Mouse (Mus musculus) monocyte, adult 5-6 weeks (primary cell): ENCODE results near the gene Esyt1. TPM values are rescaled to one million over a fixed set of nuclear protein-coding genes. Genes with fewer than 3 reads are reported as not detected.

Experiments used
- ATAC-seq: fragments of 153-309, 156-312 bp; replicated peaks from 2 replicates; pipeline ENCODE4 v1.8.0; 2017; ENCODE audit warnings: mild to moderate bottlenecking; ENCODE audit not compliant: low TSS enrichment, insufficient number of reproducible peaks, severe bottlenecking, poor library complexity, low FRiP score
- total RNA-seq: library from RNA; stranded (forward); fragments of 200-1000, 200-491, 200-594 nt; gene quantifications from 3 replicates; pipeline ENCODE4 v1.2.3, GENCODE M21; 2017

The Esyt1 gene
- total RNA-seq, 1 experiment from 2014 or later = 135 TPM

- no peak for ATAC-seq
Measured at GRCm38 (mm10) chr10:128544674-128545569, 19.3 kb upstream of the Esyt1 start.

DNA sequence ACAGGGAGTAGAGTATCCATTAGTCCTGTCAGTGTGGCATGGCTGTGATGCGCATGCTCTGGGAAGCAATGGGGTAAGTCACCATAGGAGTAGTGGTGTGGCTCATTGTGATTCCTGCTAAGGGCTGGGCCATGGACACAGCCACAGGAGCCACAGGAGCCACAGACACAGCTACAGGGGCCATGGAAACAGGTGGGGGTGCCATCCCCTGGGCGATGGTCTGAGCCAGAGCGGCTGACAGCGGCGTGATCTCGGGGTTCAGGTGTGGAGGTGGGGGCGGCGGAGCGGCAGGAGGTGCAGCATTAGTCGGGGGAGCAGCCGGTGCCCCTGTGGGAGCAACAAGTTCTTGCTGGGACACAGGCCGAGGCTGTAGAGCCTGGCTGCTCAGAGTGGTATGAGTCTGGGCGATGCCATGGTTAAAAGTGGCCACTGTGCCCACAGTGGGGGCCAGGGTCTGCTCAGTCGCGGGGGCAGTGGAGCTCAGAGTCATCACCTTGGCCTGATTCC lies 18.5 kb upstream of the Esyt1 start:
- no peak for ATAC-seq

DNA sequence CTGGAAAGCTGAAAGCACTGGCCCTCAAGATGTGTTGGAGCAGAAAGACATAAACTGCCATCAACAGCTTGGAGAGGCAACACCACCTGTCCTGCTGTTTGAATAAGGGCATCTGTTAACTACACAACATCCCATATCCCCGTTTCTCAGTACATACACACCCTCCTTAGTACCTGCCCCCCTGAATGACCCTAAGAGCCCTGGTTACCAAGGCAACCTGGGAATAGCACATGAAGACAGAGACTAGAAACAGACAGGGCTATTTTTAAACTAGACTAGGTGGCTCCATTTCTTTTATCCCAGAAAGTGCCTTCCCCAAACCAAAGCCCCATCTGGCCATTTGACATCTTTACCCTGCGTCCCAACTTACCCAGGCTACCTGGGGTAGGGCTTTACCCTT lies 17.4 kb upstream of the Esyt1 start:
- ATAC-seq = no peak

GRCm38 (mm10) chr10:128538340-128538870 lies 12.7 kb upstream of the Esyt1 start:
- no peak for ATAC-seq

- ATAC-seq = peak; percentile 96
Measured at GRCm38 (mm10) chr10:128536266-128536940, 10.7 kb upstream of the Esyt1 start.

- ATAC-seq = peak; percentile 52
Measured at GRCm38 (mm10) chr10:128535624-128536265, 10.1 kb upstream of the Esyt1 start.

GRCm38 (mm10) chr10:128535206-128535605 lies 9.5 kb upstream of the Esyt1 start:
- ATAC-seq = no peak

DNA sequence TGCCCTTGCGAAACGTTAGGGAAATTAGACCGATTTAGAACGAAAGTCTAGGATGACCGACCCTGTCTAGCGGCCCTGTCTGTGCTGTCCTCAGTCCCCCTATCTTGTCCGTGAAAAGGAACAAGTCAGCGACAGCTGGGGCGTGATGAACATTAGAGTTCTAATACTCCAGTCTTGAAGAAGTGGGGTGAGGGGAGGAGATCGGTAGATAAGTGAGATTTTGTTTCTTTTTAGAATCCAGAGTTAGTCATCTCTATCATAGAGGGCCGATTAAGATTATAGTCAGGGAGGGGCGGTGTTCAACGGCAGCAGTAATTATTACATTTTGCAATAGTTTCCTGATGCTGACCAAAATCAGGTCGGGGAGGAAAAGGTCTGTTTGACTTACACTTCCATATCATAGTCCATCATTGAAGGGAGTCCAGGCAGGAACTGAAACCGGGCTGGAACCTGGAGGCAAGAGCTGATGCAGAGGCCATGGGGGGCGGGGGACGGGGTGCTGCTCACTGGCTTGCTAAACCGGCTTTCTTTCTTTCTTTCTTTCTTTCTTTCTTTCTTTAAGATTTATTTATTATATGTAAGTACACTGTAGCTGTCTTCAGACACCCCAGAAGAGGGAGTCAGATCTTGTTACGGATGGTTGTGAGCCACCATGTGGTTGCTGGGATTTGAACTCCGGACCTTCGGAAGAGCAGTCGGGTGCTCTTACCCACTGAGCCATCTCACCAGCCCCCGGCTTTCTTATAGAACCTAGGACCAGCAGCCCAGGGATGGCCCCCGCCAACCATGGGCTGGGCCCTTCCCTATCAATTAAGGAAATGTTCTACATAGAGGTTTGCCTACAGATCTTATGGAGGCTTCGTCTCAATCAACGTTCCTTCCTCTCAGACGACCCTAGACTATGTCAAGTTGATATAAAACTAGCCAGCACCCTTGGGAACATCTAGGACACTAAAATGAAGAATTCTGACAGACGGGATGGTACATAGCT lies 990 bp upstream of the Esyt1 start:
- no peak for ATAC-seq

DNA sequence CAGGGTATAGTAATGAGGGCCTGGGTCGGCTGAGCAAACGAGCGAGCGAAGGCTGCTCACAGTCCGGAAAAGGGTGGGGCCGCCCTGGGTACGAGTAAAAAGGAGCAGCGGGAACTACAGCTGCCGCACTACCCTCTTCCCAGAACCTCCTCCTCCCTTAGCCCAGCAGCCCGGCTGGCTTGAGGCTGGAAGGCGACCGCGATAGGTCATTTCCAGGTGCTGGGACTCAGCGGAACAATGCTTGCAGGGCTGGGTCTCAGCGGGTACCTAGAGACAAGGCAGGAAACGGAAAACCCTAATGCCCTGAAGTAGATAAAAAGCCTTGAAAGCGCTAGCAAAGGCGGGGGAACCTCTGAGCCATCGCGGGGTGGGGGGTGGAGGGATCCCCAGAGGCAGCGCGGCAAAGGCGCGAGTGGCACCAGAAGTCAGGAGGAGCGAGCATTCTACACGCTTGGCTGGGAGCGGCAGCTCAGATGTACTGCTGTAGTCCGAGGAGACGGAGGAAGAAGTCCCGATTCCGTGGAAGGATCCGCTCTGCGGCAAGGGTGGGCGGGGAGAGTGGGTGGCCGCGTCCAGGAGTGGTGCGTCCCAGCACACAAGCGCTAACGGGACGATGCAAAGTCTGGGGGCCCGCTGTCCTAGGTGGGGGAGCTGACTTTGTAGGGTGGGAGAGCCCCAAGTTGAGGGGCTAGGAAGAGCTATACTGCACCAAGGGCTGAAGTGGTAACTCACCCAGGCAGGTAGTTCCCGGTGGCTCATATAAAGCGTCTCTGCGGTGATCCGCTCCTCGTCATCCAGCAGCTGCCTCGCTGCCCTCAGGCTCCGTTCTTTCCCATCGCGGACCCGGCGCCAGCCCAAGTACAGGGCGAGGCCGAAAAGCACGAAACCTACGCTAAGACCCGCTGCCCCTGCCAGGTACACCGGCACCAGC lies 674 bp downstream of the Esyt1 start:
- no peak; the same call in 1 of the 2 replicates for ATAC-seq

GRCm38 (mm10) chr10:128524111-128524731 lies 1.4 kb downstream of the Esyt1 start:
- no peak for ATAC-seq

DNA sequence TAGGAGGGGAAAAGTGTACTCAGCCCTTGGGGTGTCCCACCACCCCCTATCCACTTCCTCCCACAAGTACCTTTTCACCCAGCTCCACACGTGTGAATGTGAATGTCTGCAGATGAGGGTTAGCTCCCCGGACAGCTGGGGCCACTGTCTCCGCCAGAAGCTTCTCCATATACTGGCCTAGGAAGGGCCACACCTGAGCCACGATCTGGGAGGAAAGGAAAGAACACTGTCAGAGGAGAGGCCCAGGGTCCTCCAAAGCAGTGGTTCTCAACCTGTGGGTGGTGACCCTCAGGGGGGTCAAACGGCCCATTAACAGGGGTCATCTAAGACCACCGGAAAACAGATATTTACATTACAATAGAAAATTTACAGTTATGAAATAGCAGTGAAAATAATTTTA lies 3.3 kb downstream of the Esyt1 start:
- no peak for ATAC-seq

DNA sequence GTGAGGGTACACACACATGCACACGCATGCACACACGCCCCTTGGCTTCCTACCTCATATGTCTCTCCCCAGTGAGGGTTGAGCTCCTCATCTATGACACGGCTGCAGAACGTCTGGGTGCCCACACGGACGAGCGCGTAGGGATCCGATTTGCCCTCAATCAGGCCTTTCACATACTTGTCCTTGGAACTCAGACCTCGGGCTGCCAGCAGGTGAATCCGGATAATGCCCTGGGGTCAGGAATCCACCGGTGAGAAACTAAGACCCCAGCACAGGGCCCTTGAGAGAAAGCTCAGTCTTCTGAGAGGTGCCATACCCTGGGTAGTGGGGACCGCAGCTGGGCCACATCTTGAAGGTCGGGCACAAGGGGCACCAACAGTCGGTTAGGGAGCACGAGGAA lies 5.1 kb downstream of the Esyt1 start:
- ATAC-seq = no peak

- 0 out of 2 replicates have a peak, but pooled peaks have one; percentile 32 for ATAC-seq
Measured at GRCm38 (mm10) chr10:128518833-128519232, 6.8 kb downstream of the Esyt1 start.

DNA sequence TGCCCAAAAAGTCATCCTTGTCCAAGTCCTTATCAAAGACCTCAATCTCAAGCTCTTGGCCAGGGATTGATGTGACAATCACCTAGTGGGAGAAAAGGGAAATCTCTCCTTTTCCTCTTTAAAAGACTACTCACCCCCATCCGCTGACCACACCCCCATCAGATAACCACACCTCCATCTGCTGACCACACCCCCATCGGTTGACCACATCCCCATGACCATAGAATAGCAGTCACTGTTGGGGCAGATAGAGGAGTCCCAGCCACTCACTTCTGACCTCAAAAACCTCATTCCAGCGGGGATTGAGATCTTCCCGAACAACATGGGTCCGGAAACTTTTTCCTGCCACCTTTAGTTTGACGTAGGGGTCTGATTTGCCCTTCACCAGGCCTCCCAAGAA lies 9.0 kb downstream of the Esyt1 start:
- peak; percentile 73 for ATAC-seq

- ATAC-seq = no peak
Measured at GRCm38 (mm10) chr10:128516029-128516428, 9.6 kb downstream of the Esyt1 start.

DNA sequence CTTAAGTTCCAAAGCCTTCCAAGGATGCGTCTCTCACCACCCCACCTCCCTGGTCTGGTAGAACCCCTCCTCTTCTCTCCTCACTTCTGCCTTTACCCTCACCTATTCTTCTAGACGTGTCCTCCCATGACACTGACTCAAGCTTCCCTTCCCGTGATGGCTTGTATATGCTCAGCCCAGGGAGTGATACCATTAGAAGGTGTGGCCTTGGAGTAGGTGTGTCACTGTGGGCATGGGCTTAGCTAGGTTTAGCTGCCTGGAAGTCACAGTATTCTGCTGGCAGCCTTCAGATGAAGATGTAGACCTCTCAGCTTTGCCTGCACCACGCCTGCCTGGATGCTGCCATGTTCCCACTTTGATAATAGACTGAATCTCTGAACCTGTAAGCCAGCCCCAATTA lies 10.6 kb downstream of the Esyt1 start:
- ATAC-seq = no peak

DNA sequence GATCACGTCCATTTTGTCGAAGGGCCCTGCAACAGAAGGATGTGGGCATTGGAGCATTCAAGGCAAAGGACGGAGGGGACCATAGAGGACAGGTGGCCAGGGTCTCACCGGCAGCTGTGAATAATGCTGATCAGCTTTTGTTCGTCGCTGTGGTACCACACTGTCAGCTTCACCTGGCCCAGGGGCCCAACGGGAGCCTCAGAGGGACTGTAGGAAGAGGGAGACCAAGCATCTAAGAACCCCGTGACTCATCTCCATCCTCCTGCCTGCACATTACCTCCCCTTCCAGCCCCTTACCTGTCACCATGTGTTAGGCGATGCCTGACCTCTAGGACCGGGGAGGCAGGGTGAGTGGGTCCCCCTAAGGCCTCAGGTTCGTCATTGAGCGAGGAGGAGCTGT lies 13.9 kb downstream of the Esyt1 start:
- ATAC-seq = no peak
